Mouse (Mus musculus) heart, embryonic 13.5 days (tissue): ENCODE data around the gene Oas2. TPM values are rescaled to one million over a fixed set of nuclear protein-coding genes. Genes with fewer than 3 reads are reported as not detected.

Source experiments
- ATAC-seq: fragments of 200-750 bp; cut with Nextera tagmentation; 2 replicates; pipeline ENCODE4 v1.8.0; 2017; ENCODE audit warnings: moderate TSS enrichment; ENCODE audit not compliant: insufficient number of reproducible peaks, low FRiP score, low TSS enrichment; ENCODE audit errors: extremely low read depth
- H3K27ac ChIP-seq: fragments of 300-500 bp; sonication (generic); replicated peaks from 2 replicates; pipeline ENCODE4 v1.5.1; 2015; ENCODE audit warnings: moderate library complexity, mild to moderate bottlenecking, inconsistent platforms
- H3K27me3 ChIP-seq: fragments of 300-500 bp; sonication (generic); replicated peaks from 2 replicates; pipeline ENCODE4 v1.6.1; 2015; ENCODE audit warnings: mild to moderate bottlenecking, inconsistent platforms
- H3K36me3 ChIP-seq: fragments of 300-500 bp; sonication (generic); 2 replicates; pipeline ENCODE4 v1.6.1; 2015; ENCODE audit warnings: mild to moderate bottlenecking, inconsistent platforms
- H3K4me1 ChIP-seq: fragments of 300-500 bp; sonication (generic); 2 replicates; pipeline ENCODE4 v1.6.1; 2015; ENCODE audit warnings: inconsistent platforms
- H3K4me2 ChIP-seq: fragments of 300-500 bp; sonication (generic); 2 replicates; pipeline ENCODE4 v1.6.1; 2015; ENCODE audit warnings: inconsistent platforms, mild to moderate bottlenecking, moderate library complexity
- H3K4me3 ChIP-seq: fragments of 300-500 bp; sonication (generic); 2 replicates; pipeline ENCODE4 v1.5.1; 2015; ENCODE audit warnings: moderate library complexity, mild to moderate bottlenecking, inconsistent platforms
- H3K9ac ChIP-seq: fragments of 300-500 bp; sonication (generic); 2 replicates; pipeline ENCODE4 v1.6.1; 2015; ENCODE audit warnings: inconsistent platforms, mild to moderate bottlenecking, moderate library complexity
- H3K9me3 ChIP-seq: fragments of 300-500 bp; sonication (generic); 2 replicates; pipeline ENCODE4 v1.6.1; 2016; ENCODE audit warnings: inconsistent platforms
- WGBS: fragments of 180-500 bp; shearing (Covaris S2); methylation state at CpG from one replicate; pipeline ENCODE4 v1.1.7; 2015; ENCODE audit warnings: mixed read lengths; 5-methylcytosine and 5-hydroxymethylcytosine counted together
- polyA plus RNA-seq: library from polyadenylated mRNA; unstranded; fragments of >200 nt; fragmentation: Nextera tagmentation; extraction: Ambion mirVana; gene quantifications from 2 replicates; pipeline ENCODE4 v1.2.1, GENCODE M21; 2015

The Oas2 gene
- polyA plus RNA-seq, 1 experiment from 2014 or later = 0.32 TPM

GRCm38 (mm10) chr5:120775287-120775985, 25.8 kb upstream of the Oas2 start:
- Histone ChIP-seq H3K36me3 (no peaks in the 10 kb centered on the region), H3K4me1 (peaks cover 36% of the 10 kb centered on the region), H3K27me3 (no peaks in the 10 kb centered on the region), H3K9me3 (no peaks in the 10 kb centered on the region), H3K4me3 (no peak overlapping the region), H3K27ac (peak overlapping the region; percentile 39; the same call in 1 of the 2 replicates), H3K4me2 (0 out of 2 replicates have a peak overlapping the region, but pooled peaks have one; percentile 18), H3K9ac (no peak overlapping the region)
- 51% methylated on average over 14 of the region's 14 CpGs for WGBS
- peak; percentile 31; the same call in 1 of the 2 replicates for ATAC-seq

DNA sequence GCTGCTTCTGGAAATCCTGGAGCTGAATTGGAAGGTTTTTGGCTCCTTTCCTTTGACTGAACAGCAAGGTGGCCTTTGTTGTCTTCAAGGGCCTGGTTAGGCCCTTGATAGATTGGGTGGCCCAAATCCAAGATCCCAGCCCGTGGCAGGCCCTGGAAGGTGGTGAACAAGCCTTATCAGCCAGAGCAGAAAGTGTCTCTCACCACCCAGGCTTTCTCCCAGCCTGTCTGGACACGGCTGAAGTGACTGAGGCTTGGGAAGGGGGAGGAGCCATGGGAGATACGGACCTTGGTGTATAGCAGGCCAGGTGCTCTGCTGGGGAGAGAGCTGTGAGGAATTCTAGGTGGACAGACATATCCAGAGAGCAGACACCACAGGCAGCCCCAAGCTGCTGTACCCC, 19.7 kb upstream of the Oas2 start:
- Histone ChIP-seq H3K27ac (no peak overlapping the region), H3K9me3 (no peaks in the 10 kb centered on the region), H3K4me1 (no peaks in the 10 kb centered on the region), H3K4me2 (no peak overlapping the region), H3K4me3 (no peak overlapping the region), H3K36me3 (no peaks in the 10 kb centered on the region), H3K27me3 (no peaks in the 10 kb centered on the region; the same call in 1 of the 2 replicates), H3K9ac (no peak overlapping the region)
- ATAC-seq = no peak
- 39% methylated on average over 3 of the region's 3 CpGs for WGBS

DNA sequence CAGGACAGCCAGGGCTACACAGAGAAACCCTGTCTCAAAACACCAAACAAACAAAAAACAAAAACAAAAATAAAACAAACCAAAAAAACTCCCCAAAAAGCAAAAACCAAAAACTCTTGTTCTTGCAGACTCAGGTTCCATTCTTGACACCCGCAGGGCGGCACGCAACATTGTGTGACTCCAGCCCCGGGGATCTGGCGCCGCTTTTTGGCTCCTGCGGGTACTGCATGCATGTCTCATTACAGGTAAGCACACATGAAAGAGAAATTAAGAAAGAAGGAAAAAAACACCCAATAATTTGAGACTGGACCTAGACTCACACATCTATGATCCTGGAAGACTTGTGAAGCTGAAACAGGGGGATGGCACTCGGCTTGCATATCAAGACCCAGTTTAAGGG, 15.4 kb upstream of the Oas2 start:
- no peak overlapping the region for H3K4me3 ChIP-seq
- H3K36me3 ChIP-seq = no peaks in the 10 kb centered on the region
- 53% methylated on average over 8 of the region's 8 CpGs for WGBS
- H3K4me1 ChIP-seq = peaks cover 9% of the 10 kb centered on the region; the same call in 1 of the 2 replicates
- H3K27me3 ChIP-seq = peaks cover 21% of the 10 kb centered on the region
- no peaks in the 10 kb centered on the region for H3K9me3 ChIP-seq
- no peak overlapping the region for H3K9ac ChIP-seq
- H3K4me2 ChIP-seq = no peak overlapping the region
- H3K27ac ChIP-seq = no peak overlapping the region
- no peak for ATAC-seq

DNA sequence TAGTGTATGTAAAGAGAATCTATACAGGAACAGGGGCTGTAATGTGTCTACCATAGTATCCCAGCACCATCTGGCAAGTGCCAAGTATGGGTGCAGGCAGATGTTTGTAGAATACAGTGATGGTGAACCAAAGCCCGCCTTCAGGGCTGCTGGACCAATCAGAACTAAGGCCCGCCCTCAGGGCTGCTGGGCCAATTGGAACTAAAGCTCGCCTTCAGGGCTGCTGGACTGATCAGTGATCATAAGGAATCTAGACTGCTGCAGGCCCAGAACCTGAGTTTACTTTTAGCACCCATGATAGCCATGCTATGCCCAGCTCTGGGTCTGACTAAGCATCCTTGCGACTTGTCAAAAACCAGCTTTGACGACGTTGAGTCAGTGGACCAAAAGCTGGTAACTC, 12.2 kb upstream of the Oas2 start:
- Histone ChIP-seq H3K27ac (peak overlapping the region; percentile 22; the same call in 1 of the 2 replicates), H3K4me1 (peaks cover 9% of the 10 kb centered on the region; the same call in 1 of the 2 replicates), H3K36me3 (no peaks in the 10 kb centered on the region), H3K4me3 (no peak overlapping the region), H3K4me2 (peak overlapping the region; percentile 29), H3K27me3 (peaks cover 35% of the 10 kb centered on the region), H3K9ac (no peak overlapping the region), H3K9me3 (no peaks in the 10 kb centered on the region)
- 11% methylated on average over 6 of the region's 6 CpGs for WGBS
- ATAC-seq = no peak

DNA sequence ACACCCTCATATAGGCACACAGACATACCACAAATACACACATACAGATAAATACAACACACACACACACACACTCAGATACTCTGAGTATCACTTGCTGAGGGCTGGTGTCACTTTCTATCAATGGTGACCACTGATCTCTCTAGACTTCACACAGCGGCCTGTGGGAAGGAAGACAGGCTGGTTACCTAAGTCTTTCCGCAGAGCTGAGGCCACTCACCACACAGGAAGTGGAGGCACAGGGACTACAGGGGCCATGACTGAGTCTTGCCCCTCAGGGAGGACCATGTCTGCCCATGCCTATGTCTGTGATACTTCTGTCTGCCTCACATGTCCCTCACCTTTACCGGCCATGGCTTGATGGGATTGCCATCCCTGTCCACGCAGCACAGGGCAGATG, 4.6 kb upstream of the Oas2 start:
- no peaks in the 10 kb centered on the region for H3K4me1 ChIP-seq
- no peak overlapping the region for H3K4me3 ChIP-seq
- 68% methylated on average over 4 of the region's 4 CpGs for WGBS
- peaks cover 28% of the 10 kb centered on the region for H3K27me3 ChIP-seq
- H3K9ac ChIP-seq = no peak overlapping the region
- H3K9me3 ChIP-seq = no peaks in the 10 kb centered on the region
- ATAC-seq = no peak
- no peaks in the 10 kb centered on the region for H3K36me3 ChIP-seq
- no peak overlapping the region for H3K4me2 ChIP-seq
- no peak overlapping the region for H3K27ac ChIP-seq

DNA sequence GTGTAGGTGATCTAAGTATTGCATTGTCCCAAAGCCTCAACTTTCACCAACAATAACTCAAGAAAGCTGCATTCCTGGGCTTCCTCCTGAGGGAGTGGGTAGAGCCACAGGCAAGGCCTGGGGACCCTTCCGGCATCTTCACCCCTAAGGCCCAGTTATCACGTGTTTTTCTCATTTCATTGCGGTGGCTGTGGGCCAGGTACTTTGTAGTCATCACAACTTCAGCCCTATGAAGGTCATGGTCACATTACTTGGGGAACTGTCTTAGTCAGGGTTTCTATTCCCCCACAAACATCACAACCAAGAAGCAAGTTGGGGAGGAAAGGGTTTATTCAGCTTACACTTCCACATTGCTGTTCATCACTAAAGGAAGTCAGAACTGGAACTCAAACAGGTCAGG, 3.1 kb upstream of the Oas2 start:
- ATAC-seq = no peak
- WGBS = 62% methylated on average over 3 of the region's 3 CpGs
- no peak overlapping the region for H3K9ac ChIP-seq
- H3K4me2 ChIP-seq = no peak overlapping the region
- no peaks in the 10 kb centered on the region for H3K4me1 ChIP-seq
- no peaks in the 10 kb centered on the region for H3K36me3 ChIP-seq
- H3K9me3 ChIP-seq = no peaks in the 10 kb centered on the region
- H3K4me3 ChIP-seq = no peak overlapping the region
- no peak overlapping the region for H3K27ac ChIP-seq
- peaks cover 22% of the 10 kb centered on the region; the same call in 1 of the 2 replicates for H3K27me3 ChIP-seq

DNA sequence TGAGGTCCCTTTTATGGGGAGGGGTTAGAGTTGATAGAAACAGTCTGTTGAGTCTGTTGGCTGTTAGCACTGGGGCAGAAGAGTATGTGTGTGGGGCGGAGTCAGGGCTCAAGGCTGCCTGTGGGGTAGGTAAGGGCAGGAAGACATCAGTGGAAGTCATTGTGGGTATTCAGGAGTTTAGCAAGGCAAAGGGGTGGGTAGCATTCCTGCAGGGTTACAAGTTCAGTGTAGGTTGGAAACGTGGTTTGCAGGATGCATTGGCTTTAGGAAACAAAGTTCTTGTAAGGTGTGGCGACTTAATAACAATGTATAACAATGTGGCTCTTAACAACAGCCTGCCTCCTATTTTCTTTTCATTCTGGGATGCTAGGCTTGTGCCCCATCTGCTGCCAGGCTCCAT, 1.6 kb upstream of the Oas2 start:
- Histone ChIP-seq H3K9me3 (no peaks in the 10 kb centered on the region), H3K4me1 (no peaks in the 10 kb centered on the region), H3K27me3 (peaks cover 16% of the 10 kb centered on the region; the same call in 1 of the 2 replicates), H3K4me2 (no peak overlapping the region), H3K36me3 (no peaks in the 10 kb centered on the region), H3K9ac (no peak overlapping the region), H3K27ac (no peak overlapping the region), H3K4me3 (no peak overlapping the region)
- ATAC-seq = no peak
- 76% methylated on average over 3 of the region's 3 CpGs for WGBS

DNA sequence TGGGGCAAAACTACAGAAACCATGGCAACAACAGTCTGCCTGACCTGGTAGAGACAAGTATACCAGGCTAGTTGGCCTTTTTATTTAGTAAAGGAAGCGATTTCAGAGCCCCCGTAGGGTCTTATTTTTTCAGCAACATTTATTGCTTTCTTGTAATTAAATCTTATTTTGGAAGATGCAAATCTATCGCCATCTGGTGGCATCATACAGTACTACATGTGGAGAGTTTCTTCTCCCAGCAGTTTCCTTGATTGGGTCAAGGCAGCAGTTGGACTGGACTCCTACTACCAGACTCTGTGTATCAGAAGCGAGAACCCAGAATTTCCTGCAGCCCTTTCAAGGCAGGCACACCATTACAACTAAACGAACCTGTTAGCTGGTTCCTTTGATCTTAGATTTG, 3.2 kb downstream of the Oas2 start:
- no peak for ATAC-seq
- H3K9me3 ChIP-seq = no peaks in the 10 kb centered on the region
- 7% methylated on average over 5 of the region's 5 CpGs for WGBS
- H3K27ac ChIP-seq = no peak overlapping the region
- H3K4me1 ChIP-seq = no peaks in the 10 kb centered on the region
- H3K4me2 ChIP-seq = no peak overlapping the region
- H3K9ac ChIP-seq = no peak overlapping the region
- peaks cover 30% of the 10 kb centered on the region for H3K27me3 ChIP-seq
- H3K4me3 ChIP-seq = no peak overlapping the region
- H3K36me3 ChIP-seq = no peaks in the 10 kb centered on the region

DNA sequence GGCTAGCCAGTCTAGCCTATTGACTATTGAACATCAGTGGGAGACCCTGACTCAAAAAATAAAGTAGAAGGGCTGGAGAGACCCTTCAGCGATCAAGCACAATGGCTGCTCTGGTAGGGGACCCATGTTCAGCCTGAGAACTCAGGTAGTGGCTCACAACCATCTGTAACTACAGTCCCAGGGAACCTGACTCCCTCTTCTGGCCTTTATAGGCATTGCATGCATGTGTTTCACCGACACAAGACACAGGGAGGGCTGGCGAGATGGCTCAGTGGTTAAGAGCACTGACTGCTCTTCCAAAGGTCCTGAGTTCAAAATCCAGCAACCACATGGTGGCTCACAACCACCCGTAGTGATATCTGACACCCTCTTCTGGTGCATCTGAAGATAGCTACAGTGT, 7.5 kb downstream of the Oas2 start:
- no peaks in the 10 kb centered on the region for H3K36me3 ChIP-seq
- peaks cover 49% of the 10 kb centered on the region for H3K27me3 ChIP-seq
- no peak overlapping the region for H3K27ac ChIP-seq
- no peaks in the 10 kb centered on the region for H3K4me1 ChIP-seq
- H3K9me3 ChIP-seq = no peaks in the 10 kb centered on the region
- no peak overlapping the region for H3K4me3 ChIP-seq
- no peak for ATAC-seq
- H3K4me2 ChIP-seq = no peak overlapping the region
- WGBS = 30% methylated on average over 4 of the region's 4 CpGs
- H3K9ac ChIP-seq = no peak overlapping the region

- Histone ChIP-seq H3K27ac (no peak overlapping the region), H3K9ac (no peak overlapping the region), H3K27me3 (peaks cover 37% of the 10 kb centered on the region), H3K36me3 (no peaks in the 10 kb centered on the region), H3K4me3 (no peak overlapping the region), H3K9me3 (no peaks in the 10 kb centered on the region), H3K4me2 (no peak overlapping the region), H3K4me1 (no peaks in the 10 kb centered on the region)
- ATAC-seq = no peak
- 71% methylated on average over 14 of the region's 14 CpGs for WGBS
Observed at GRCm38 (mm10) chr5:120734380-120734990, 15.2 kb downstream of the Oas2 start.

DNA sequence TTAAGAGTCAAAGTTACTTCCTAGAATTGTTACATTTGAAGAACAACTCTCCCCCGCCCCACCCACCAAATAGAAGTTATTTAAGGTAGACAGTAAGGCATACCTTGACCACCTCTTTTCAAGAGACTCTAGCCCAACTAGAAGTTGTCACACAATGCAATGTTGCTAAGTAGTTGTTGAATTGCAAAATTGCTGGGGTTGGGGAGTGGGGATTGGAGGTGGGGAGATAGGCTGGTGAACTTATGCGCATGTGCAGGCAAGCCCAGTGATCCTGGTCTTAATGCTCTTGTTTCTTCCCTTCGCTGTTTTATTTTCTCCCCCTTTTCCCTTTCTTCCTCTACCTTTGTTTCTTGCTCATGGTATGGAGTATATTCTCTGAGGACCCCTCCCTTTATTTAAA, 16.0 kb downstream of the Oas2 start:
- Histone ChIP-seq H3K27ac (no peak overlapping the region), H3K27me3 (peaks cover 36% of the 10 kb centered on the region), H3K4me2 (no peak overlapping the region), H3K4me1 (no peaks in the 10 kb centered on the region), H3K9ac (no peak overlapping the region), H3K4me3 (no peak overlapping the region), H3K36me3 (no peaks in the 10 kb centered on the region), H3K9me3 (no peaks in the 10 kb centered on the region)
- WGBS = 74% methylated on average over 3 of the region's 3 CpGs
- no peak for ATAC-seq

GRCm38 (mm10) chr5:120732740-120733139, 16.9 kb downstream of the Oas2 start:
- H3K27me3 ChIP-seq = peaks cover 32% of the 10 kb centered on the region
- no peak overlapping the region for H3K27ac ChIP-seq
- no peaks in the 10 kb centered on the region for H3K9me3 ChIP-seq
- 33% methylated on average over 1 of the region's 1 CpGs for WGBS
- no peaks in the 10 kb centered on the region for H3K4me1 ChIP-seq
- no peak overlapping the region for H3K9ac ChIP-seq
- H3K36me3 ChIP-seq = no peaks in the 10 kb centered on the region
- no peak for ATAC-seq
- no peak overlapping the region for H3K4me2 ChIP-seq
- H3K4me3 ChIP-seq = no peak overlapping the region
